Mouse (Mus musculus): ENCODE results near the gene Acsbg1.
A peak's percentile ranks its signal among the peaks of the same experiment; 100 is the strongest.
"Not testable (repeated sequence)": the region's sequence is repeated elsewhere in the genome, so short reads cannot be mapped to it uniquely, and the experiment has no call there.

Acsbg1 gene

GRCm38 (mm10) chr9:54604131-54604654 is 57.5 kb downstream of the Acsbg1 start:
- DNase-seq, result no peak

GRCm38 (mm10) chr9:54602916-54603315 is 58.8 kb downstream of the Acsbg1 start:
- no peak for DNase-seq

GRCm38 (mm10) chr9:54602386-54602785 is 59.3 kb downstream of the Acsbg1 start:
- peak; percentile 52 for DNase-seq

GRCm38 (mm10) chr9:54596752-54597465 is 64.8 kb downstream of the Acsbg1 start:
- no peak for DNase-seq

- DNase-seq, result not testable (repeated sequence)
Observed at GRCm38 (mm10) chr9:54593652-54594051, 68.0 kb downstream of the Acsbg1 start.

GRCm38 (mm10) chr9:54587863-54588262 is 73.8 kb downstream of the Acsbg1 start:
- DNase-seq, result no peak

DNA sequence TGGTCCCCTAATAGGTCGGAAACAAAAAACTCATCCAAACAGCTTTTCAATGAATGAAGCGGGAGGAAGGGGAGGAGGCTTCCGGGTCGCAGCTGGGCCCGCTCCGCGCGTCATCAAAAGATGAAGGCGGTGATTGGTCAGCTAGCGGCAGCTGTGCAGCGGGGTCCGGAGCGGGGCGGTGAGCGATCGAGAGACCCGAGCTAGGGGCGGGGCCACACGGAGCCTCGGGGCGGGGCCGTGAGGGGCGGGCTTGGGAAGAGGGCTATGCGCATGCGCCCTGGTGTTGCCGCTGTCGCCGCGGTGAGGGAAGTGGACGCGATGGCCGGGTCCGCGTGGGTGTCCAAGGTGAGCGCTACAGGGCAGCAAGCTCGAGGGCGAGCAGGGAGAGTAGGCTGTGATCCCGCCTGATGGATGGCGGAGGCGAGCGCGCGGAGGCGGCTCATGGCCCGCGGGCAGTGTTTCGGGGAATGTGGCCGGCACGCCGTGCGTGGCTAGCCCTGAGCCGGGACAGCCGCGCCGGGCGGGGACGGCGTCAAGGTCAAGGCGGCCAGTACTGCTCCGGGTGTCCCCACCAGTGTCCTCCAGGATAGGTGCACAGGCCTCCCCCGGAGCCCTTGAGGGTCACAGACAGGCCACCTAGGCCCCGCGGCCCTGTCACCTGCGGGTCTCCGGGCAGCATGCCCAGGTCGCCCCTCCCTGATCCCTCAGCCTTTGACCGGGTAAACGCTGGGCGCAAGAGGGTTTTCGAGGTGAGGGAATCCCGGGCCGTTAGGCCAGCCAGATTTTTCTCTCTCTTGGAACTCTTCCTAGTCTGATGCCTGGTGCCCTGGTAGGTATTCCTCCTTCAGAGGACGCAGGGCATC is 75.2 kb downstream of the Acsbg1 start, which contains the start of gene Idh3a:
TSS of gene Idh3a (plus strand) at position 136 of the 863 bp plus-strand sequence.
- peak; percentile 98 for DNase-seq

- DNase-seq, result no peak
Observed at GRCm38 (mm10) chr9:54585839-54586198, 75.9 kb downstream of the Acsbg1 start.

- not testable (repeated sequence) for DNase-seq
Observed at GRCm38 (mm10) chr9:54584127-54584526, 77.5 kb downstream of the Acsbg1 start.

GRCm38 (mm10) chr9:54583712-54584111 is 78.0 kb downstream of the Acsbg1 start:
- no peak for DNase-seq

DNA sequence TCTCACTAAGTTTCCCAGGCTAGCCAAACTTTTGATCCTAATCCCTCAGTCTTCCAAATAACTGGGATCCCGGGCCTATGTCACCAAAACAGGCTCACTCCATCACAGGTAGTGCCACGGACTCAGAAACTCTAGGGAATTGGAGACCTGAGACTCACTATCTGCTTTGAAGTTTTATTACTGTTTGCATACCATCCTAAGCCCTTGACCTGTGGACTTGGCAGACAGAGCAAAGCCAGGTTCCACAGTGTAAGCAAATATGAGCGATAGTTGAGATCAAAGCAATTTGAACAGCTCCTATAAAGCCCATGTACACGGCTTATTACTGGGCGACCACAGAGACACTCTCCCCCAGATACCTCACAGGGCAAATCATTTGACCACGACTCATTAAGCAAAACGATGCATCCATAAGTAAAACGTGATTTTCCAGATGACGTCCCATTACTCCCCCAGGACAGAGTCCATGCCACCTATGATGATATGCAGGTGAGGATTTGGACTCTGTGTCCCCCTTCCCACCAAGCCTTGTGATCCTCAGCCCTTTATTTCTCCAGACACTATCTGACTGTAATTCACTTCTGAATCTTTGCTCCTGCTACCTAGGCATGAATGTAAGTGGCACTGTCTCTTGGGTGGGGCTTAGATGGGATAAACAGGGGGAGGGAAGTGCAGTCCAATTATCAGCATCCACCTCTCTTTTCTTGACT is 90.4 kb downstream of the Acsbg1 start:
- DNase-seq, result no peak

- DNase-seq, result no peak
Observed at GRCm38 (mm10) chr9:54568732-54569131, 92.9 kb downstream of the Acsbg1 start.

- no peak for DNase-seq
Observed at GRCm38 (mm10) chr9:54566958-54567357, 94.7 kb downstream of the Acsbg1 start.

GRCm38 (mm10) chr9:54560831-54561601 is 100.7 kb downstream of the Acsbg1 start:
- DNase-seq, result no peak

DNA sequence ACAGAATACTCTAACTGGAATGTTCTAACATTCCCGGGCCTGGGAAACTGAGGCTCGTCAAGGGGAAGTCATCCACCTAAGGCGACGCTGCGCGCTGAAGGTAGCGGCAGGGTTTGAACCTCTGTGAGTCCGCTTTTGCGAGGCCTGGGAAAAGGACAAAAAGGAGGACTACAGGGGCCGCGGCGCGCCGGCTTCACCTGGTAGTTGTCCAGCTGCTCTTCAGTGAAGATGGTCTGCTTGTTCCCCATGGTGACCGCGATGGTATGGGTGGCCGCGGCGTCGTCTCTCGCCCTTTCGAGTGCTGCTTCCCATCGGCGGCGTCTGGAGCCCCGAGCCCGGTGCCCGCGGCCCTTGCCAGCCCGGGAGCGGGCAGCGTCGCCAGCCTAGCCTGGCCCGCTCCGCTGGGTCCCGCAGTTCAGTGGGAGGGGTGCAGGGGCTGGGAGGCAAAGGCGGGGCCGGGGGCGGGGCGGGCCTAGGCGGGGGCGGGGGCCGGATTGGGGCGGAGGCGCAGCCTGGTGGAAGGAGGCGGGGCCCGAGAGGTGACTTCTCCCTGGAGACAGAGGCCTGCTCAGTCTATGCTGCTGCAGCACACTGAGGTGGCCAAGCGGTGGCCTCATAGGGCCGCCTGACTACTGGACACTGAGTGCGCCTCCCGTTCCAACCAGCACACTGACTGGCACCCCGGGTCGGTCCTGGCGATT is 101.7 kb downstream of the Acsbg1 start, which contains the start of gene Cib2:
TSS of gene Cib2 (minus strand) at position 448 of the 701 bp plus-strand sequence.
- DNase-seq, result peak; percentile 73

- DNase-seq, result no peak
Observed at GRCm38 (mm10) chr9:54558731-54559130, 102.9 kb downstream of the Acsbg1 start.

DNA sequence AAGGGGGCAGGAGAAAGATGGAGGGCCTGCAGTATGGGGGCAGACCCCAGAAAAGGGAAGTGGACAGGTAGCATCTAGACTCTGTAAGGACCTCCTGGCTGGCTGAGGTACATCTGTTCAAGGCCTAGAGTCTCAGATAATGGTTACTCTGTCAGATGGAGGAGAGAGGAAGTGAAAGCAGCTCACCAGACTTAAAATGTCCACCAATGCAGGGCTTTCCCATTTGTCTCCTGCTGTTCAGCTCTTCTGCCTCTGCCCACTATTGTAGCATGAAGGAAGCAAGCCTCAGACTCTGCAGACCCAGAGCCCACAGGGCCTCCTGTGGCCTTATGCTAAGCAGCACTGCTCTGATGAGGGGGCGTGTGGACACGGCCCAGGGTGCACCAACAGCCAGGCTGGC is 106.6 kb downstream of the Acsbg1 start:
- no peak for DNase-seq

Measured in right cerebral cortex, adult 18-20 months (tissue).